Mouse (Mus musculus): Measurements from ENCODE around the gene Haus3. TPM values are rescaled to one million over a fixed set of nuclear protein-coding genes. Genes with fewer than 3 reads are reported as not detected.

Gene Haus3
- total RNA-seq, 2 experiments from 2014 or later = 45.3 to 83.0 TPM

GRCm38 (mm10) chr5:34187601-34188316, 18.4 kb upstream of the Haus3 start, which contains the start of gene Mxd4:
Mxd4 (minus strand) TSS chr5:34187720.
- ATAC-seq (replicated peaks; ENCODE audit: low FRiP score, low TSS enrichment, poor library complexity, severe bottlenecking) = peak; percentile 97

- ATAC-seq (replicated peaks; ENCODE audit: low FRiP score, low TSS enrichment, poor library complexity, severe bottlenecking) = no peak
Observed at GRCm38 (mm10) chr5:34186961-34187391, 17.6 kb upstream of the Haus3 start.

- no peak for ATAC-seq (replicated peaks; ENCODE audit: low FRiP score, low TSS enrichment, poor library complexity, severe bottlenecking)
Observed at GRCm38 (mm10) chr5:34186391-34186790, 17.1 kb upstream of the Haus3 start.

GRCm38 (mm10) chr5:34185791-34186190, 16.5 kb upstream of the Haus3 start:
- no peak for ATAC-seq (replicated peaks; ENCODE audit: low FRiP score, low TSS enrichment, poor library complexity, severe bottlenecking)

GRCm38 (mm10) chr5:34185051-34185580, 15.8 kb upstream of the Haus3 start:
- ATAC-seq (replicated peaks; ENCODE audit: low FRiP score, low TSS enrichment, poor library complexity, severe bottlenecking) = no peak

- ATAC-seq (replicated peaks; ENCODE audit: low FRiP score, low TSS enrichment, poor library complexity, severe bottlenecking) = no peak
Observed at GRCm38 (mm10) chr5:34183976-34184375, 14.6 kb upstream of the Haus3 start.

GRCm38 (mm10) chr5:34183156-34183880, 14.0 kb upstream of the Haus3 start:
- no peak for ATAC-seq (replicated peaks; ENCODE audit: low FRiP score, low TSS enrichment, poor library complexity, severe bottlenecking)

GRCm38 (mm10) chr5:34182486-34182885, 13.2 kb upstream of the Haus3 start:
- no peak for ATAC-seq (replicated peaks; ENCODE audit: low FRiP score, low TSS enrichment, poor library complexity, severe bottlenecking)

GRCm38 (mm10) chr5:34177821-34178220, 8.5 kb upstream of the Haus3 start:
- ATAC-seq (replicated peaks; ENCODE audit: low FRiP score, low TSS enrichment, poor library complexity, severe bottlenecking) = no peak

- ATAC-seq (replicated peaks; ENCODE audit: low FRiP score, low TSS enrichment, poor library complexity, severe bottlenecking) = no peak
Observed at GRCm38 (mm10) chr5:34177091-34177490, 7.8 kb upstream of the Haus3 start.

GRCm38 (mm10) chr5:34176691-34177090, 7.4 kb upstream of the Haus3 start:
- no peak for ATAC-seq (replicated peaks; ENCODE audit: low FRiP score, low TSS enrichment, poor library complexity, severe bottlenecking)

GRCm38 (mm10) chr5:34175403-34175694, 6.0 kb upstream of the Haus3 start:
- no peak for ATAC-seq (replicated peaks; ENCODE audit: low FRiP score, low TSS enrichment, poor library complexity, severe bottlenecking)

- no peak for ATAC-seq (replicated peaks; ENCODE audit: low FRiP score, low TSS enrichment, poor library complexity, severe bottlenecking)
Observed at GRCm38 (mm10) chr5:34174550-34175402, 5.4 kb upstream of the Haus3 start.

GRCm38 (mm10) chr5:34174021-34174420, 4.7 kb upstream of the Haus3 start:
- no peak for ATAC-seq (replicated peaks; ENCODE audit: low FRiP score, low TSS enrichment, poor library complexity, severe bottlenecking)

GRCm38 (mm10) chr5:34170726-34171125, 1.4 kb upstream of the Haus3 start:
- ATAC-seq (replicated peaks; ENCODE audit: low FRiP score, low TSS enrichment, poor library complexity, severe bottlenecking) = no peak

GRCm38 (mm10) chr5:34169954-34170353, 627 bp upstream of the Haus3 start:
- no peak for ATAC-seq (replicated peaks; ENCODE audit: low FRiP score, low TSS enrichment, poor library complexity, severe bottlenecking)

- no peak for ATAC-seq (replicated peaks; ENCODE audit: low FRiP score, low TSS enrichment, poor library complexity, severe bottlenecking)
Observed at GRCm38 (mm10) chr5:34167857-34168256, 1.5 kb downstream of the Haus3 start.

- ATAC-seq (replicated peaks; ENCODE audit: low FRiP score, low TSS enrichment, poor library complexity, severe bottlenecking) = 0 out of 2 replicates have a peak, but pooled peaks have one; percentile 32
Observed at GRCm38 (mm10) chr5:34165793-34166192, 3.5 kb downstream of the Haus3 start.

- no peak for ATAC-seq (replicated peaks; ENCODE audit: low FRiP score, low TSS enrichment, poor library complexity, severe bottlenecking)
Observed at GRCm38 (mm10) chr5:34148476-34148875, 20.9 kb downstream of the Haus3 start.

GRCm38 (mm10) chr5:34147554-34147953, 21.8 kb downstream of the Haus3 start:
- ATAC-seq (replicated peaks; ENCODE audit: low FRiP score, low TSS enrichment, poor library complexity, severe bottlenecking) = no peak

All from megakaryocyte-erythroid progenitor cell, adult 5-6 weeks (primary cell).